ENCODE assay signal across 15 mouse cellular contexts in the genomic region with DNA sequence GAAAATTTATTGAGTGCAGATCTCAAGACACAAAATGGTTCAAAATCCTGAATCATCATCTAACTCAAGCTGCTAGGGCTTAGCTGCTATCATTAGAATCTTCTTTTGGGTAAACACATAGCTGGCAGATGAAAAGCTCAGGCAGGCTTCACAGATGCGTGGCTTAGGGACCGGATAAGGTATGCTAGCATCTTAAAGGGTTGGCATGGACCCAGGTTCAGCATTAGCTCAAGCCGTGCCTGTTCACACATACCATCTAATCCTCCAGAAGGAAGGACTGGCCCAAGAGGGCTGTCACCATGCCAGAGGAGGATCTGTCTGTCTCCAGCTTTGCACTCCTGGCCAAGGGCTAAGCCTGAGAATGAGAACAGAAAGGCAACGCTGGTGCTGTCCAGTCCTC. TPM values are rescaled to one million over a fixed set of nuclear protein-coding genes. Genes with fewer than 3 reads are reported as not detected.
A peak's percentile ranks its signal among the peaks of the same experiment; 100 is the strongest.
DNase-seq lines count a peak whose midpoint lies in the region; ATAC-seq and TF ChIP-seq lines count a peak whose summit lies in the region.
"Had no signal": no experiment of that assay in that cellular context is flagged by ENCODE, and none has a peak within 500 bp of the region (broad histone marks: within the 10 kb centered on the region; RNA-seq: fewer than 3 reads in every experiment).

No protein-coding gene starts in this region.

- WGBS in hindbrain, embryonic 16.5 days: 65% methylated on average over 4 of the region's 4 CpGs
- WGBS in hindbrain, embryonic 11.5 days: 84% methylated on average over 4 of the region's 4 CpGs
- WGBS in kidney, adult 2 months: 74% methylated on average over 4 of the region's 4 CpGs

- H3K9me3 ChIP-seq in hindbrain, embryonic 16.5 days (ENCODE audit: control insufficient read depth, low read length): no peaks in the 10 kb centered on the region
- no peaks in the 10 kb centered on the region for H3K9me3 ChIP-seq in hindbrain, embryonic 11.5 days (ENCODE audit: control insufficient read depth, low read length)
- H3K9me3 ChIP-seq: embryonic facial prominence, embryonic 15.5 days had no signal

- DNase-seq in hindbrain, embryonic 11.5 days (ENCODE audit: low spot score): no peak
- DNase-seq in retina, postnatal 1 day: peak; percentile 66
- no peak for DNase-seq in retina, embryonic 14.5 days (ENCODE audit: low spot score)
- DNase-seq in cerebellum, adult 8-10 months: peak; percentile 76
- peak; percentile 75 for DNase-seq in retina, postnatal 7 days (ENCODE audit: low read depth, low spot score)
- no peak for DNase-seq in kidney, adult 11 months
- DNase-seq in kidney, adult 2 months: no peak
- DNase-seq: right cerebral cortex, postnatal 14 days had no signal

- no peak for TF ChIP-seq POLR2A in kidney, adult 2 months (IDR thresholded peaks at IDR 0.05; ENCODE audit: low read depth, low read length)

- H3K36me3 ChIP-seq in hindbrain, embryonic 16.5 days (ENCODE audit: control insufficient read depth, insufficient read depth, low read length): no peaks in the 10 kb centered on the region
- no peaks in the 10 kb centered on the region for H3K36me3 ChIP-seq in hindbrain, embryonic 11.5 days (ENCODE audit: control insufficient read depth, insufficient read depth, low read length)
- no peaks in the 10 kb centered on the region for H3K36me3 ChIP-seq in kidney, adult 2 months (ENCODE audit: control insufficient read depth, insufficient read depth, low read length)
- H3K36me3 ChIP-seq: embryonic facial prominence, embryonic 15.5 days; heart, embryonic 12.5 days; liver, embryonic 15.5 days had no signal

- H3K27ac ChIP-seq in hindbrain, embryonic 16.5 days (ENCODE audit: low read depth, low read length): no peak overlapping the region
- no peak overlapping the region for H3K27ac ChIP-seq in hindbrain, embryonic 11.5 days (ENCODE audit: low read depth, low read length)
- no peak overlapping the region for H3K27ac ChIP-seq in kidney, adult 2 months (ENCODE audit: insufficient read depth, low read depth, low read length)
- H3K27ac ChIP-seq: embryonic facial prominence, embryonic 15.5 days; kidney, postnatal 0 days; liver, embryonic 15.5 days; macrophage had no signal

- peak; percentile 68 for ATAC-seq in hindbrain, embryonic 16.5 days
- no peak for ATAC-seq in hindbrain, embryonic 11.5 days (ENCODE audit: low FRiP score)
- ATAC-seq: CD4-positive, CD25-positive, alpha-beta regulatory T cell, adult 4 months had no signal

- H3K4me2 ChIP-seq in hindbrain, embryonic 16.5 days (ENCODE audit: low read length): no peak overlapping the region
- H3K4me2 ChIP-seq in hindbrain, embryonic 11.5 days (replicated peaks; ENCODE audit: low read depth, low read length): no peak overlapping the region
- H3K4me2 ChIP-seq: embryonic facial prominence, embryonic 15.5 days; heart, embryonic 12.5 days; liver, embryonic 15.5 days had no signal

- no peak overlapping the region for H3K9ac ChIP-seq in hindbrain, embryonic 16.5 days (ENCODE audit: low read depth, low read length)
- H3K9ac ChIP-seq in hindbrain, embryonic 11.5 days (ENCODE audit: low read depth, low read length): no peak overlapping the region
- H3K9ac ChIP-seq: embryonic facial prominence, embryonic 15.5 days; heart, embryonic 12.5 days; liver, embryonic 15.5 days had no signal

- no peak overlapping the region for H3K4me3 ChIP-seq in hindbrain, embryonic 16.5 days (ENCODE audit: low read length)
- H3K4me3 ChIP-seq in hindbrain, embryonic 11.5 days (ENCODE audit: low read depth, low read length): no peak overlapping the region
- H3K4me3 ChIP-seq in kidney, adult 2 months (ENCODE audit: insufficient read depth, low read depth, low read length): no peak overlapping the region
- H3K4me3 ChIP-seq: embryonic facial prominence, embryonic 15.5 days; heart, embryonic 12.5 days; liver, embryonic 15.5 days had no signal

- H3K27me3 ChIP-seq in hindbrain, embryonic 16.5 days (replicated peaks; ENCODE audit: control insufficient read depth, insufficient read depth, low read length): no peaks in the 10 kb centered on the region
- H3K27me3 ChIP-seq in hindbrain, embryonic 11.5 days (ENCODE audit: control insufficient read depth, insufficient read depth, low read length): no peaks in the 10 kb centered on the region
- no peaks in the 10 kb centered on the region; the same call in 1 of the 2 replicates for H3K27me3 ChIP-seq in kidney, adult 2 months (replicated peaks; ENCODE audit: control insufficient read depth, insufficient read depth, low read length)
- H3K27me3 ChIP-seq: embryonic facial prominence, embryonic 15.5 days; heart, embryonic 12.5 days; liver, embryonic 15.5 days had no signal

- no peak for TF ChIP-seq CTCF in kidney, adult 2 months (conservative IDR thresholded peaks at IDR 0.05; ENCODE audit: insufficient read depth, insufficient read length, low read depth, low read length)

- peaks cover 6% of the 10 kb centered on the region; the same call in 1 of the 2 replicates for H3K4me1 ChIP-seq in hindbrain, embryonic 16.5 days (ENCODE audit: control insufficient read depth, insufficient read depth, low read depth, low read length)
- H3K4me1 ChIP-seq in hindbrain, embryonic 11.5 days (replicated peaks; ENCODE audit: control insufficient read depth, insufficient read depth, low read length): no peaks in the 10 kb centered on the region
- H3K4me1 ChIP-seq in kidney, adult 2 months (ENCODE audit: control insufficient read depth, insufficient read depth, low read length): no peaks in the 10 kb centered on the region
- H3K4me1 ChIP-seq: embryonic facial prominence, embryonic 15.5 days; heart, embryonic 12.5 days; liver, embryonic 15.5 days had no signal

RNA-seq across cellular contexts. Expression of a gene that starts 8.4 kb away (rescaled TPM):
- polyA plus RNA-seq in hindbrain, embryonic 16.5 days (2015; fragmentation: Nextera tagmentation; extraction: Ambion mirVana): 178 and 181 TPM in 2 replicates
- polyA plus RNA-seq in hindbrain, embryonic 11.5 days (2014; fragmentation: Nextera tagmentation; extraction: Ambion mirVana): 95.4 and 102 TPM in 2 replicates
- polyA plus RNA-seq in kidney, adult 2 months (2012; rRNA removed): 0.14 TPM in 2 replicates
- polyA plus RNA-seq: CD4-positive, CD25-positive, alpha-beta regulatory T cell, adult 4 months; macrophage had no signal

Comparison
In these comparisons a context has a peak if more than half of its experiments do, and no peak if none do; other contexts are left out.
1. DNase-seq: peak in retina, postnatal 1 day (single experiment), cerebellum, adult 8-10 months (single experiment) and retina, postnatal 7 days (single experiment); none in hindbrain, embryonic 11.5 days (single experiment), retina, embryonic 14.5 days (single experiment), kidney, adult 11 months (single experiment) and kidney, adult 2 months (single experiment).
2. RNA of a gene that starts 8.4 kb away (polyA plus RNA-seq): 178 to 181 TPM in hindbrain, embryonic 16.5 days and 95.4 to 102 TPM in hindbrain, embryonic 11.5 days; 0.14 TPM in kidney, adult 2 months; every median in the first group is over 10 times any median in the second.